Mouse (Mus musculus) embryonic stem cell, embryonic (primary cell): Measurements from ENCODE around the gene Sp110.
"Not testable (repeated sequence)": the region's sequence is repeated elsewhere in the genome, so short reads cannot be mapped to it uniquely, and the experiment has no call there.

ENCODE experiments used
- CTCF ChIA-PET, 4 experiments: fragments of 300-600 bp in 2 of 4; fragments of 350-600 bp in 2 of 4; sonication (Branson Sonifier 250); formaldehyde crosslinking; loops; one replicate each; lab custom pipeline; 2022; ENCODE audit warnings: inconsistent platforms in 2 of 4; lab: Charles Lee
- POLR2A ChIA-PET, 4 experiments: fragments of 300-600 bp in 2 of 4; fragments of 350-600 bp in 2 of 4; sonication (Branson Sonifier 250); formaldehyde crosslinking; loops; one replicate each; lab custom pipeline; 2022; ENCODE audit warnings: antibody characterized with exemption in 4 of 4, inconsistent platforms in 1 of 4; lab: Charles Lee

The Sp110 gene

DNA sequence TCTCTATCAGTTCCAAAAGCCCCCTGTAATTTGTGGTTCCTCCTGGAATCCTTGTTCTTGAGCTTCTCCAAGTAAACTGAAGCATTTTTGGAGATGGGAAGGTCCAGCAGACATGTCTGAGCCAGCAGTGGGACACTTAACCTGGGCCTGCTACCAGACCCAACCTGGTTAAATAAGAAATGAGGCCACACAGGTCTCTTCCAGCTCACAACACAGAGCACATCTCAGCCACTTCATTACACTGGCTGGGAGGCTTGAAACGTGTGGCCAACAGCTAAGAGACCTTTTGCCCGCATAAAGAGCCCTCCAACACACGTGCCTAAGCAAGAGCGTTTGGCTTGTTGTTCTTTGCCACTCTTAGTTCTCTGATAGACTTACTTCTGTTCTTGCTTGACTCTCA is 25.1 kb downstream of the Sp110 start:
- CTCF ChIA-PET: interaction anchor here in 1 of 4 experiments (0.5 kb wide), 1 partner anchor 326 kb away, joined by 3 read pairs; no protein-coding TSS in a partner anchor
- POLR2A ChIA-PET: not testable (repeated sequence)

DNA sequence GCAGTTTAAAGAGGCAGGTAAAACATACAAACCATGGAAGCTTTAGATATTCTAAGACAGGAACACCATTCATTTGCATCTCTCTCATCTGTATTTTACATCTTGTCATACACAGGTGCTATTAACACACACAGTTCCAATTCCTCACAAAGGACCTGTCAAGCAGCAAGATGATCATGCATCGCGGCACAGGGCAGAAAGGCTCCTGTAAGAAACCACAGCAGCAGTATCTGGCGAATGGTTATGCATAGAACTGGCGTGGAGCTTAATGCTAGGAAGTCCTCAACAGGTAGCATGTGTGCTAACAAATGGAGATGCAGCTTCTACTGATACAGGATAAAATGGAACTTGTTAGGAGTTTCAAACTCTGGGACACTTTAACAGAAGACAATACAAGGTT is 43.4 kb downstream of the Sp110 start:
- CTCF ChIA-PET: not testable (repeated sequence)

DNA sequence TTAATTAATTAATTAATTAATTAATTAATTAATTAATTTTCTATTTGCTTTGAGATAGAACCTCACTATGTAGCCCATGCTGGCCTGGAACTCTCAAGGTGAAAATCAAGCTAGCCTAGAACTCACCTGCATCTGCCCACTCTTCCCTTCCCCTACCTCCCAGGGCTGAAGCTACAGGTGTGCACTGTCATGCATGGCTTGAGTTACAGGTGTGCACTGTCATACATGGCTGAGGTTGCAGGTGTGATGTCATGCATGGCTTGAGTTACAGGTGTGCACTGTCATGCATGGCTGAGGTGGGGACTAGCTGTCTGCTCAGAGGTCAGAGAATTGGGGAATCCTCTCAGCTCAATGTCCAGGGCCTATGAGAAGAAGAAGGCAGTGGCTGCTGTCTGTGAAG is 52.2 kb downstream of the Sp110 start:
- POLR2A ChIA-PET, CTCF ChIA-PET: not testable (repeated sequence)

More for the DNA sequence above, 43.4 kb downstream of the Sp110 start:
- POLR2A ChIA-PET: not testable (repeated sequence)

DNA sequence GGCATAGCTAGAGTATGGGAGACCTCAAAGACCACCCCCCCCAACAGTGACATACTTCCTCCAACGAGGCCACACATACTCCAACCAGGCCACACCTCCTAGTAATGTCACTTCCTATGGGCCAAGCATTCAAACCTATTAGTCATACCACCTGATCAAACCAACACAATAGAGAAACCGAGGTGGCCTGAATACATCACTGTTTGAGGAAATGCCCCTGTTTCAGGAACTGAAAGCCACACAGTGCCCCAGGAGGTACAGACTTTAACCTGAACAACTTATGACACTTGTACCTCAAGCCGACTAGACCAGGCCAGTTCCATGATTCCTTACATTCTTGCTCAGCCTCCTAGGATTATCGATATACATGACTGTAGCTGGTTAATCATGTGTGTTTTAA is 54.8 kb downstream of the Sp110 start:
- POLR2A ChIA-PET, CTCF ChIA-PET: not testable (repeated sequence)

DNA sequence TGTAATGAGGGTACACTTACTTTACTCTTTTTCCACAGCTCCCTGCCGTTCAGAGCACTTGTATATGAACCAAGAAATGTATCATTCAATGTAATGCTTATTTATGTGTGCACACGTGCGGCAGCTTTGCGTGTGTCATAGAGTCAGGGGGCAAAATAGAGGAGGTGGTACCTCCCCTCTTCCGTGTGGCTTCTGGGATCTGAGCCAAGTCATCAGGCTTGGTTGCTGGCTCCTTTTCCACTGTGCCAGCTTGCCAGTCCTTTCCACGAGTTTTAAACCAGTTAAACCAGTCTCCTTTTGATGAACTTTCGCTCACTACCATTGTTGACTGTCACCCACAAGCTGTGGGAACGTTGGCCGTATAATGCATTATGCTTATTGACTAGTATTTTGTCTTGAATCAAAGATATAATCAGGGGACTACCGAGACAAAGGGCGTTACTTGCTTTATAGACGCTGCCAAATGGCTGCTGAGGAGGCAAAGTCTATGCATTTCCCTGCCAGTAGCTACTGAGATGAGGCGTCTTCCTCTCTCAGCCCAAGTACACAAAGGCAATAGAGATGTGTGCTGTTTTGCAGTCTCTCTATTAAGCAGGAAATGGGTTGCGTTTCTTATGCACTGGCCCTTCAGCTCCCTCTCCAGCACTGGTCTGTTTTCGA is 70.0 kb downstream of the Sp110 start:
- POLR2A ChIA-PET, CTCF ChIA-PET: not testable (repeated sequence)
